Mouse (Mus musculus): ENCODE results near the gene Vsig10. TPM values are rescaled to one million over a fixed set of nuclear protein-coding genes. Genes with fewer than 3 reads are reported as not detected.
"Not testable (repeated sequence)": the region's sequence is repeated elsewhere in the genome, so short reads cannot be mapped to it uniquely, and the experiment has no call there.

The Vsig10 gene
- polyA plus RNA-seq, 1 experiment from 2014 or later, result 4.7 TPM

DNA sequence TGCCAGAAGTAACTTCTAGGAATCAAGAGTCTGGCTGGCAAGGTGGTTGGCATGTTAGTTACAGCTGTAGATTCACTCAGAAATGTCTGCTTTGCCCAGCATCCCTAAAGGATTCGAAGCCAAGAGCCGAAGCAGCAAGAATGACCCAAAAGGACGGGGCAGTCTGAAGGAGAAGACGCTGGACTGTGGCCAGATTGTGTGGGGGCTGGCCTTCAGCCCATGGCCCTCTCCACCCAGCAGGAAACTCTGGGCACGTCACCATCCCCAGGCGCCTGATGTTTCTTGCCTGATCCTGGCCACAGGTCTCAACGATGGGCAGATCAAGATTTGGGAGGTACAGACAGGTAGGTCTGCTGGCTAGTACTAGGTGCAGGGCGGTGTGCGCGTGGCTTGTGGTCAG, 51.7 kb downstream of the Vsig10 start:
- Histone ChIP-seq H3K9ac (replicated peaks) (no peak overlapping the region), H3K27ac (replicated peaks) (no peak overlapping the region), H3K4me2 (replicated peaks) (no peak overlapping the region), H3K9me3 (no peaks in the 10 kb centered on the region), H3K4me1 (no peaks in the 10 kb centered on the region), H3K27me3 (no peaks in the 10 kb centered on the region), H3K36me3 (peaks cover 88% of the 10 kb centered on the region), H3K4me3 (no peak overlapping the region)
- 92% methylated on average over 10 of the region's 10 CpGs for WGBS
- ATAC-seq (ENCODE audit: low FRiP score, low read depth), result no peak

GRCm38 (mm10) chr5:117373418-117373817, 54.5 kb downstream of the Vsig10 start:
- no peaks in the 10 kb centered on the region for H3K9me3 ChIP-seq
- H3K4me2 ChIP-seq (replicated peaks), result no peak overlapping the region
- 93% methylated on average over 9 of the region's 9 CpGs for WGBS
- H3K27me3 ChIP-seq, result no peaks in the 10 kb centered on the region
- H3K36me3 ChIP-seq, result peaks cover 91% of the 10 kb centered on the region
- H3K4me3 ChIP-seq, result no peak overlapping the region
- no peak for ATAC-seq (ENCODE audit: low FRiP score, low read depth)
- H3K9ac ChIP-seq (replicated peaks), result no peak overlapping the region
- no peaks in the 10 kb centered on the region for H3K4me1 ChIP-seq
- H3K27ac ChIP-seq (replicated peaks), result no peak overlapping the region

DNA sequence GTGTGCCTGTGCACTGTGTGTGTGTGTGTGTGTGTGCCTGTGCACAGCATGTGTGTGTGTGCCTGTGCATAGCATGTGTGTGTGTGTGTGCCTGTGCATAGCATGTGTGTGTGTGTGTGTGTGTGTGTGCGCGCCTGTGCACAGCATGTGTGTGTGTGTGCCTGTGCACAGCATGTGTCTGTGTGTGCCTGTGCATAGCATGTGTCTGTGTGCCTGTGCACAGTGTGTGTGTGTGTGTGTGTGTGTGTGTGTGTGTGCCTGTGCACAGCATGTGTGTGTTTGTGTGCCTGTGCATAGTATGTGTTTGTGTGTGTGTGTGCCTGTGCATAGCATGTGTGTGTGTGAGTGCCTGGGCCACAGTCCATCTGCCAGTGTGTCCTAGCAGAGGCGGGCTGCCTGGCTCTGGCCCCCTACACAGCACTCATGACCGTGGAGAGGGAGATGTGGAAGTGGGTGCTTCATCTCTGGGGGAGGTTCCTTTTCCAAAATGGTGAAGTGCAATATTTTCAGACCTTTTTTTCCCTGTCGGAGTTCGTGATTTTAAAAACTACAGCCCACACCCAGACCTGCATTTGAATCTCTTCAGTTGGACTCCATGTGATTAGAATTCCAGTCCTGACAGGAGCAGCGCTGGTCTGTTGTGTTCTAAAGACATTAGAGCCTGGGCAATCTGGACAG, 55.6 kb downstream of the Vsig10 start:
- no peak overlapping the region for H3K4me2 ChIP-seq (replicated peaks)
- H3K9me3 ChIP-seq, result no peaks in the 10 kb centered on the region
- H3K4me3 ChIP-seq, result no peak overlapping the region
- no peaks in the 10 kb centered on the region for H3K4me1 ChIP-seq
- no peak for ATAC-seq (ENCODE audit: low FRiP score, low read depth)
- no peaks in the 10 kb centered on the region for H3K27me3 ChIP-seq
- peaks cover 91% of the 10 kb centered on the region for H3K36me3 ChIP-seq
- WGBS, result 86% methylated on average over 7 of the region's 7 CpGs
- no peak overlapping the region for H3K9ac ChIP-seq (replicated peaks)
- no peak overlapping the region for H3K27ac ChIP-seq (replicated peaks)

- Histone ChIP-seq H3K27ac (replicated peaks) (no peak overlapping the region), H3K4me1 (no peaks in the 10 kb centered on the region), H3K36me3 (peaks cover 91% of the 10 kb centered on the region), H3K27me3 (no peaks in the 10 kb centered on the region), H3K9me3 (no peaks in the 10 kb centered on the region), H3K4me3 (no peak overlapping the region), H3K4me2 (replicated peaks) (no peak overlapping the region), H3K9ac (replicated peaks) (no peak overlapping the region)
- 87% methylated on average over 11 of the region's 11 CpGs for WGBS
- ATAC-seq (ENCODE audit: low FRiP score, low read depth), result no peak
Observed at GRCm38 (mm10) chr5:117376331-117376761, 57.5 kb downstream of the Vsig10 start.

DNA sequence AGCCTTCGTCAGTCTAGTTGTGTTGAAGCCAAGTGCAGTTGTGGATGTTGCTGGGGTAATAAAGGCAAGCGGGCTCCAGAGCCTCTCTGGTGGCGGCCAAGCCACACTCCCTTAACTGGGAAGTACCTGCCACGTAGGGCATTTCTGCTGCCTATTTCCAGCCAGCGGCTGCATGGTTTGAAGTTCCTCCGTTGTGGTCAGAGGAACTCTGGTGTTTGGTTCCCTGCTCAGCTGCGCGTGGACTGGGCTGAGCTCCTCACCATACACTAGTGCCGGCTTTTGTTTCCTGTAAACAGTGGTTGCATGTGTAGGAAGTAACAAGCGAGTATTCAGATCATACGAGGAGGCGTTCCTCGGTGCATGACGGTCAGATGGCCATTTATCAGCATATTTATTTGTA, 58.8 kb downstream of the Vsig10 start:
- H3K27ac ChIP-seq (replicated peaks); H3K4me1 ChIP-seq; ATAC-seq (ENCODE audit: low FRiP score, low read depth); H3K27me3 ChIP-seq; H3K4me2 ChIP-seq (replicated peaks); H3K4me3 ChIP-seq; H3K9ac ChIP-seq (replicated peaks); H3K9me3 ChIP-seq: not testable (repeated sequence)
- H3K36me3 ChIP-seq, result peaks cover 91% of the 10 kb centered on the region
- 92% methylated on average over 14 of the region's 14 CpGs for WGBS

DNA sequence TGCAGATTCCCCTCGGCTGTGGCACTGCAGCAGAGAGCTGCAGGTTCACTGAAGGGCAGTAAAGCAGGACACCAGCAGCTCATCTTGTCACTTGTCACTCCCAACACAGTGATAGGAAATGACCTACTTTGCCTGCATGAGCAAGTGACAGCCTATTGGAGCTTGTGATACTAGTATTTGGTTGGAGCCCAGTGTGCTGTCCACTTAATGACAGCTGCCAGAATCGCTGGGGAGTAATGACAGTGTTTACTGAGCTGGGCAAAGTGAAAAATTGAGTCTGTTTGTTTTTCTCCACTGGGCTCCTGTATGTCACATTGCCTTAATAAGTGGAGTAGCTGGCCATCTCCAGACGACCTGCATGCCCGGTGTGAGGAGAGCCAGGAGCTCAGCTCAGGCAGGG, 61.3 kb downstream of the Vsig10 start:
- Histone ChIP-seq H3K4me2 (replicated peaks) (no peak overlapping the region), H3K36me3 (peaks cover 92% of the 10 kb centered on the region), H3K27me3 (no peaks in the 10 kb centered on the region), H3K4me3 (no peak overlapping the region), H3K9ac (replicated peaks) (no peak overlapping the region), H3K4me1 (no peaks in the 10 kb centered on the region), H3K27ac (replicated peaks) (no peak overlapping the region), H3K9me3 (no peaks in the 10 kb centered on the region)
- no peak for ATAC-seq (ENCODE audit: low FRiP score, low read depth)
- 83% methylated on average over 4 of the region's 4 CpGs for WGBS

DNA sequence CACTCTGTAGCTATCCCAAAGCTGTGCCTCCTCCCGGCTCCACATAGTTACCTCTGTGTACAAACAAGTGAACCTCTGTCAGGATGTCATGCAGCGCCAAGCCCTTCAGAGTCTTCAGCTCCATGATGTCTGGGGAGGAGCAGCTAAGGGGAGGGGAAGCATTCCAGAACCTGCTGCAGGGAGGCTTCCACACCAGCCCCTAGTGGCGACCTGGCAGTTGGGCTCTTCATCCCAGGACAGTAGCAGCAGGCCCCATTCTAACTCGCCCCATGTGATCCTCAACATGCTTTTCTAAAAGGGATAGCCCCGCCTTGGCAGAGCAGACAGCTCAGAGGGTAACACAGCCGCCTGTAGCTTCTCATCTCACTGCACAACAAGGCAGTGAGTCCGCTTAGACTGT, 62.9 kb downstream of the Vsig10 start:
- 77% methylated on average over 7 of the region's 7 CpGs for WGBS
- H3K36me3 ChIP-seq, result peaks cover 81% of the 10 kb centered on the region
- no peaks in the 10 kb centered on the region for H3K9me3 ChIP-seq
- H3K4me2 ChIP-seq (replicated peaks), result no peak overlapping the region
- no peaks in the 10 kb centered on the region for H3K4me1 ChIP-seq
- no peak overlapping the region for H3K27ac ChIP-seq (replicated peaks)
- no peak for ATAC-seq (ENCODE audit: low FRiP score, low read depth)
- H3K4me3 ChIP-seq, result no peak overlapping the region
- no peaks in the 10 kb centered on the region for H3K27me3 ChIP-seq
- no peak overlapping the region for H3K9ac ChIP-seq (replicated peaks)

- no peak overlapping the region for H3K9ac ChIP-seq (replicated peaks)
- no peak for ATAC-seq (ENCODE audit: low FRiP score, low read depth)
- no peak overlapping the region for H3K4me3 ChIP-seq
- H3K9me3 ChIP-seq, result no peaks in the 10 kb centered on the region
- H3K27ac ChIP-seq (replicated peaks), result no peak overlapping the region
- H3K4me1 ChIP-seq, result peaks cover 11% of the 10 kb centered on the region
- 76% methylated on average over 12 of the region's 12 CpGs for WGBS
- peaks cover 72% of the 10 kb centered on the region for H3K36me3 ChIP-seq
- no peak overlapping the region for H3K4me2 ChIP-seq (replicated peaks)
- H3K27me3 ChIP-seq, result no peaks in the 10 kb centered on the region
Observed at GRCm38 (mm10) chr5:117383198-117383597, 64.3 kb downstream of the Vsig10 start.

DNA sequence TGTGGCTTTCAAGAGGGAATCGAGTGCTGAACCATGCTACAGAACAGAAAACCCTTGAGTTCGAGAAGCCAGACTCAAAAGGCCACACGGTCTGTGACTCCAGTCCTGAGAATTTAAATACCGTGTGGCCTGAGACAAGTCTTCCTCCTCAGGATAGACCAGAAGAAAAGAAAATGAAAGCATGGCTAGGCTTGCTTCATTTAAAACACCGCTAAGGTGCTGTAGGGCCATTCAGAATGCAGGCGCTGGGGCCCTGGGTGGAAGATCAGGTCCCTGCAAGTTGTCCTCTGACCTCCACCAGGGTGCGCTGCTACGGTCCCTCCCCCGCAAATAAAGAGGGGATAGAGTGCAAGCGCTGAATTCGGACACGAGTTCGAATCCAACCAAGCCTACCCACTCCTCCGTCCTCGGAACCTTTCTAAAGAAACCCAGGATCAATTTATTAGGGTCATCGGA, 69.4 kb downstream of the Vsig10 start:
- H3K4me3 ChIP-seq, result peak overlapping the region; percentile 72
- H3K9me3 ChIP-seq, result 0 out of 2 replicates have a peak, but pooled peaks cover 4% of the 10 kb centered on the region
- H3K9ac ChIP-seq (replicated peaks), result peak overlapping the region; percentile 73
- WGBS, result 11% methylated on average over 16 of the region's 16 CpGs
- H3K36me3 ChIP-seq, result peaks cover 24% of the 10 kb centered on the region
- no peaks in the 10 kb centered on the region for H3K27me3 ChIP-seq
- peak overlapping the region; percentile 64 for H3K4me2 ChIP-seq (replicated peaks)
- H3K27ac ChIP-seq (replicated peaks), result peak overlapping the region; percentile 58
- peak; percentile 32 for ATAC-seq (ENCODE audit: low FRiP score, low read depth)
- H3K4me1 ChIP-seq, result peaks cover 17% of the 10 kb centered on the region

- H3K9me3 ChIP-seq, result 0 out of 2 replicates have a peak, but pooled peaks cover 4% of the 10 kb centered on the region
Observed at GRCm38 (mm10) chr5:117388877-117389276, 70.0 kb downstream of the Vsig10 start, which contains the start of gene Rfc5. TSS of gene Rfc5 (minus strand) at chr5:117389047.

GRCm38 (mm10) chr5:117390895-117391294, 72.0 kb downstream of the Vsig10 start:
- no peaks in the 10 kb centered on the region for H3K27me3 ChIP-seq
- H3K9ac ChIP-seq (replicated peaks), result no peak overlapping the region
- no peak for ATAC-seq (ENCODE audit: low FRiP score, low read depth)
- no peak overlapping the region for H3K4me2 ChIP-seq (replicated peaks)
- no peaks in the 10 kb centered on the region; the same call in 1 of the 2 replicates for H3K36me3 ChIP-seq
- 95% methylated on average over 1 of the region's 1 CpGs for WGBS
- H3K9me3 ChIP-seq, result 0 out of 2 replicates have a peak, but pooled peaks cover 4% of the 10 kb centered on the region
- H3K27ac ChIP-seq (replicated peaks), result no peak overlapping the region
- peaks cover 17% of the 10 kb centered on the region for H3K4me1 ChIP-seq
- H3K4me3 ChIP-seq, result no peak overlapping the region

More at GRCm38 (mm10) chr5:117388877-117389276, 70.0 kb downstream of the Vsig10 start, which contains the start of gene Rfc5:
- Histone ChIP-seq H3K27me3 (no peaks in the 10 kb centered on the region), H3K27ac (replicated peaks) (peak within 1 kb of the TSS; percentile 58), H3K4me3 (peak within 1 kb of the TSS; percentile 72), H3K36me3 (peaks cover 18% of the 10 kb centered on the region), H3K4me2 (replicated peaks) (peak within 1 kb of the TSS; percentile 64), H3K4me1 (peaks cover 17% of the 10 kb centered on the region), H3K9ac (replicated peaks) (peak within 1 kb of the TSS; percentile 73)
- WGBS, result under 1% methylated on average over 43 of the region's 44 CpGs
- ATAC-seq (ENCODE audit: low FRiP score, low read depth), result peak; percentile 98

- 87% methylated on average over 5 of the region's 5 CpGs for WGBS
- H3K36me3 ChIP-seq, result no peaks in the 10 kb centered on the region
- H3K4me1 ChIP-seq, result 0 out of 2 replicates have a peak, but pooled peaks cover 4% of the 10 kb centered on the region
- no peak overlapping the region for H3K4me2 ChIP-seq (replicated peaks)
- no peak overlapping the region for H3K27ac ChIP-seq (replicated peaks)
- no peak for ATAC-seq (ENCODE audit: low FRiP score, low read depth)
- 0 out of 2 replicates have a peak, but pooled peaks cover 4% of the 10 kb centered on the region for H3K9me3 ChIP-seq
- H3K9ac ChIP-seq (replicated peaks), result no peak overlapping the region
- no peak overlapping the region for H3K4me3 ChIP-seq
- H3K27me3 ChIP-seq, result no peaks in the 10 kb centered on the region
Observed at GRCm38 (mm10) chr5:117395834-117396233, 77.0 kb downstream of the Vsig10 start.
